Mouse (Mus musculus): ENCODE data around the gene Cntn4. TPM values are rescaled to one million over a fixed set of nuclear protein-coding genes. Genes with fewer than 3 reads are reported as not detected.

The Cntn4 gene
- polyA plus RNA-seq, 1 experiment from 2014 or later = 0.99 TPM

DNA sequence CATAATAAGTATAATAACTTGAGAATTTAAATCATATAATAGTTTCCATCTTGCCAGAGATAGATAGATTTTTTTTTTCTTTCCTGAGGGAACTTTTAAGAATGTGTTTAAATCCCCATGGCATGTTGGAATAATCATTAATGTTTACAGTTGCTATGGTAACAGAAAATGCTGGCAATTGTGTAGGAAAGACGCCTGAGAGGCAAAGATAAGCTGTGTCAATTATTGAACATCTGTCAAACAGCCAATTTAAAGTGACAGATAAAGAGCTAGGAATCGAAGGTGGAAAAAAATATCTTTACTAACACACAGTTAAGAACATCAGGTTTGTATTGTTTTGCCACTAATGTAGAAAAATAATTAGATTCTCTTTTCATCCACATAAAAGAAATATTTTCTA, 788.3 kb downstream of the Cntn4 start:
- H3K9ac ChIP-seq (ENCODE audit: low read depth, low read length) = no peak overlapping the region
- no peak overlapping the region for H3K4me2 ChIP-seq
- DNase-seq (ENCODE audit: low spot score) (no peak), ATAC-seq (replicated peaks; ENCODE audit: low FRiP score) (no peak)
- WGBS = 34% methylated on average over 2 of the region's 2 CpGs
- H3K9me3 ChIP-seq (ENCODE audit: control insufficient read depth, low read length) = no peaks in the 10 kb centered on the region
- no peaks in the 10 kb centered on the region for H3K27me3 ChIP-seq (replicated peaks; ENCODE audit: control insufficient read depth, insufficient read depth, low read length)
- H3K4me3 ChIP-seq (ENCODE audit: low read depth, low read length) = no peak overlapping the region
- H3K36me3 ChIP-seq (ENCODE audit: control insufficient read depth, insufficient read depth, low read length) = no peaks in the 10 kb centered on the region
- H3K4me1 ChIP-seq (replicated peaks; ENCODE audit: control insufficient read depth, insufficient read depth, low read length) = no peaks in the 10 kb centered on the region
- no peak overlapping the region for H3K27ac ChIP-seq (ENCODE audit: low read depth, low read length)

DNA sequence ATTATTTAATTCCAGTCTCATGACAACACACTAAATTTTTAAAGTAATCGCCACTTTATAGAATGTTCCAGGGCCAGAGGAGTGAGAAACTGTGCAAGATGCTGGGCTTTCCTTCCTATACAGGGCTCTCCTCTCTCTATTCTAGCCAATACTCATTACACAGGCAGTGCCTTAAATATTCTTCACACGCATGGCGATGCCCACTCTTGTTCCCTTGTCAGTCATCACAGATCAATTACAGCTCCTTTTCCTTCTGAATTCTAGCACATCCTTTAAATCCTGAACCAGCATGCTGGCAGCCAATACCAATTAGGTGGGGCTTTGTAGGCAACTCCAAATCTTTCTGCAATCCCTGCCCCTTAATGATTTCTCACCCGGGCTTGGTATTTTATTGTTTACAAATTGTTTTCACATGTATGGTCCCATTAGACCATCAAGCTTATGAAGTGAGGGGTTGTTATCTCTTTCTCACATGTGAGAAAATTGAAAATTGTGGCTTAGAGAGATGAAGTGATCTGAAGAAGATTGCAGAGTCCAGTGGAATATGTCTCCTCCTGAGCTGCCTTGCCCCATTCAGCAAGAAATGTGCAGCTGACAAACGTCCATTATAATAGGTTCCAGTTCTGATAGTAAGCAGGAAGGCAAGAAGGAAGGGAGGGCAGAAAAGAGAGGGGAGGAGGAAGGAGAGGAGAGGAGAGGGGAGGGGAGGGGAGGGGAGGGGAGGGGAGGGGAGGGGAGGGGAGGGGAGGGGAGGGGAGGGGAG, 789.0 kb downstream of the Cntn4 start:
- ATAC-seq (replicated peaks; ENCODE audit: low FRiP score) (no peak), DNase-seq (ENCODE audit: low spot score) (no peak)
- no peak overlapping the region for H3K4me3 ChIP-seq (ENCODE audit: low read depth, low read length)
- H3K9ac ChIP-seq (ENCODE audit: low read depth, low read length) = no peak overlapping the region
- no peaks in the 10 kb centered on the region for H3K36me3 ChIP-seq (ENCODE audit: control insufficient read depth, insufficient read depth, low read length)
- H3K9me3 ChIP-seq (ENCODE audit: control insufficient read depth, low read length) = no peaks in the 10 kb centered on the region
- H3K4me1 ChIP-seq (replicated peaks; ENCODE audit: control insufficient read depth, insufficient read depth, low read length) = no peaks in the 10 kb centered on the region
- H3K27ac ChIP-seq (ENCODE audit: low read depth, low read length) = no peak overlapping the region
- no peaks in the 10 kb centered on the region for H3K27me3 ChIP-seq (replicated peaks; ENCODE audit: control insufficient read depth, insufficient read depth, low read length)
- H3K4me2 ChIP-seq = no peak overlapping the region
- 69% methylated on average over 5 of the region's 5 CpGs for WGBS

DNA sequence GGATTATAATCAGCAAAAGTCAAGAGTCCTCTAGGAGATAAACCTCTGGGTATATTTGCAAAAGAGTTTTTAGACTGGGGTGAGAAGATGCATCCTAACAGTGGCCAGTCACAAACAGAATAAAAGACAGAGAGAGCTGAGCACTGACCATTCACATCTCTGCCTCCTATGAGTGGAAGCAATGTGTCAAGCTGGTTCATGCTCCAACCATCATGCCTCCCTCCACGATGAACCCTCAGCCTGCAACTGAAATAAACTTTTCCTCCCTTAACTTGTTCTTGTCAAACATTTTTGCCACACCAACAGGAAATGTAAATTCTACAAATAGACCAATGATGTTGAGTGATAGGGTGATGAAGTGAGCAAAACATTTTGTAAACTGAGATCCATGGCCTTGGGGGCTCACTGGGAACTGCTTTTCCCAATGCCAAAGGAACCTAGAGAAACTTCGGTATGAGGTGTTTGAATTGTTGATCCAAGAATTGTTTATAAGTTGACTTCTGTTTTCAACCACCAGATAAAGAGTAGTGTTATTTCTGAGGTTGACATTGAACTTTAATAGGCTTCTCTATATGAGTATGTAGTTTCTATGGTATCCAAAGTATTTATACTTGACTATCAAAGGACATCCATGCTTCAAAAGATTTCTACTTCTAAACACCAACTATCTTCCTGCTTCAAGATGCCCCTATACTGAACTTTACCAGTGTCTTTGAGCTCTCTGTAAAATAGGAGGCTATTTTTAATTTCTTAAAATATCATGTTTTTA, 794.6 kb downstream of the Cntn4 start:
- WGBS = 71% methylated on average over 2 of the region's 2 CpGs
- no peaks in the 10 kb centered on the region for H3K4me1 ChIP-seq (replicated peaks; ENCODE audit: control insufficient read depth, insufficient read depth, low read length)
- no peak for DNase-seq (ENCODE audit: low spot score)

DNA sequence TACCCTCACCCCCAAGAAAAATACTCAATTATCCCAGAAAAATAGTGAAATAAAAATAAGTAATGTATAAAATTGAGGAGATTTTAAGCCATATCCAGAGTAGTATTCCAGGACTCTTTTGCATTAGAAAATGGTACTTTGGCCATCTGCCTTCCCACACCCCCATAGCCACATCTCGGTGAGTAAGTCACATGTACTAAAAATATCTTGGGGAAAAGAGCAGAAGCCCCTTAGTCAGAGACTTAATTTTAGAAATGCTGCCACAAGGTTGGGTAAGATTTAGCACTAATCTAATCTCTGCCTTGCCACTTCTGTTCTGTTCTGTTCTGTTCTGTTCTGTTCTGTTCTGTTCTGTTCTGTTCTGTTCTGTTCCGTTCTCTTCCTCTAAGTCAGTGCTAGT, 796.4 kb downstream of the Cntn4 start:
- Histone ChIP-seq H3K4me3 (ENCODE audit: low read depth, low read length) (no peak overlapping the region), H3K9ac (ENCODE audit: low read depth, low read length) (no peak overlapping the region), H3K27ac (ENCODE audit: low read depth, low read length) (no peak overlapping the region), H3K9me3 (ENCODE audit: control insufficient read depth, low read length) (no peaks in the 10 kb centered on the region), H3K36me3 (ENCODE audit: control insufficient read depth, insufficient read depth, low read length) (no peaks in the 10 kb centered on the region), H3K4me1 (replicated peaks; ENCODE audit: control insufficient read depth, insufficient read depth, low read length) (no peaks in the 10 kb centered on the region), H3K4me2 (no peak overlapping the region), H3K27me3 (replicated peaks; ENCODE audit: control insufficient read depth, insufficient read depth, low read length) (no peaks in the 10 kb centered on the region)
- no peak for ATAC-seq (replicated peaks; ENCODE audit: low FRiP score)
- 84% methylated on average over 2 of the region's 2 CpGs for WGBS
- no peak for DNase-seq (ENCODE audit: low spot score)

More for the DNA sequence above, 794.6 kb downstream of the Cntn4 start:
- Histone ChIP-seq H3K9me3 (ENCODE audit: control insufficient read depth, low read length) (no peaks in the 10 kb centered on the region), H3K4me3 (ENCODE audit: low read depth, low read length) (no peak overlapping the region), H3K27me3 (replicated peaks; ENCODE audit: control insufficient read depth, insufficient read depth, low read length) (no peaks in the 10 kb centered on the region), H3K27ac (ENCODE audit: low read depth, low read length) (no peak overlapping the region), H3K36me3 (ENCODE audit: control insufficient read depth, insufficient read depth, low read length) (no peaks in the 10 kb centered on the region), H3K9ac (ENCODE audit: low read depth, low read length) (no peak overlapping the region), H3K4me2 (no peak overlapping the region)
- ATAC-seq (replicated peaks; ENCODE audit: low FRiP score) = no peak

DNA sequence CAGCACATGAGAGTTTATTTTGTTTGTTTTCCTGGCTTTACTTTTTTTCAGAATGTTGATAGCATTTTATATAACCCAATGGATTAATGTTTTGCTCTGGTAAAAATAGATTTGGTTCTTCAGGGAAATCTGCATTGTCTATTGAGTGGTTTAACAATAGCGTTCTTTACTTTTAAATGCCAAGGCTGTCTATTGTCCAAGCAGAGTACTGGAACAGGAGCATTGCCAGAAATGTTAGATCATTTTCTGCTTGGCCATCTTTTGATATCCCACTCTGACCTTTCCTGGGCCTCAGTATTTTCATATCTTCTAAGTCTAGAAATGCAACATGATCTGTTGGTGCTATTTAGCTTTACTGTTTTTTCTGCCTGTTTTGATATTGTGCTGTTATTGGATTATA, 804.1 kb downstream of the Cntn4 start:
- Histone ChIP-seq H3K4me3 (ENCODE audit: low read depth, low read length) (no peak overlapping the region), H3K9me3 (ENCODE audit: control insufficient read depth, low read length) (no peaks in the 10 kb centered on the region), H3K36me3 (ENCODE audit: control insufficient read depth, insufficient read depth, low read length) (no peaks in the 10 kb centered on the region), H3K4me2 (no peak overlapping the region), H3K27me3 (replicated peaks; ENCODE audit: control insufficient read depth, insufficient read depth, low read length) (no peaks in the 10 kb centered on the region), H3K4me1 (replicated peaks; ENCODE audit: control insufficient read depth, insufficient read depth, low read length) (no peaks in the 10 kb centered on the region), H3K27ac (ENCODE audit: low read depth, low read length) (no peak overlapping the region), H3K9ac (ENCODE audit: low read depth, low read length) (no peak overlapping the region)
- ATAC-seq (replicated peaks; ENCODE audit: low FRiP score) = no peak
- no peak for DNase-seq (ENCODE audit: low spot score)
- WGBS = 86% methylated on average over 1 of the region's 1 CpGs

DNA sequence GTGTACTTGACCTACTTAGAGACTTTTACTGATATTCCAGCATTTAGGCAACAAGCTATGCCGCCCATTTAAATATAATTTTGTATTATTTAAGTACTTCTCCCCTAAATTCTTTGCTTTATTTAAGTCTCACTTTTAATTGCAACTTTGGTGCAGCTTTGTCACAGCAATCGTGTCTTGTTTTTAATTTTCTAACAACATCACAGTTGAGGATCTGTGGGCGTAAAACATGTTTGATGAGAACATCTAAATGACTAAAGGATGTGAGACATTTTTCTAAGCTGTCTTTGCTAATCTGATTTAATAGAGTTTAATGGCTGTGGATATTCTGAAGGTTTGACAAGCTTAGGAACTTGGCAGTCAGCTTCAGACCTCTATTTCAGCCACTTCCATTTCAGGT, 818.8 kb downstream of the Cntn4 start:
- H3K4me3 ChIP-seq (ENCODE audit: low read depth, low read length) = no peak overlapping the region
- no peak overlapping the region for H3K27ac ChIP-seq (ENCODE audit: low read depth, low read length)
- DNase-seq (ENCODE audit: low spot score) (no peak), ATAC-seq (replicated peaks; ENCODE audit: low FRiP score) (no peak)
- no peaks in the 10 kb centered on the region for H3K9me3 ChIP-seq (ENCODE audit: control insufficient read depth, low read length)
- no peaks in the 10 kb centered on the region for H3K36me3 ChIP-seq (ENCODE audit: control insufficient read depth, insufficient read depth, low read length)
- H3K27me3 ChIP-seq (replicated peaks; ENCODE audit: control insufficient read depth, insufficient read depth, low read length) = no peaks in the 10 kb centered on the region
- H3K9ac ChIP-seq (ENCODE audit: low read depth, low read length) = no peak overlapping the region
- H3K4me2 ChIP-seq = no peak overlapping the region
- WGBS = 76% methylated on average over 3 of the region's 3 CpGs
- no peaks in the 10 kb centered on the region for H3K4me1 ChIP-seq (replicated peaks; ENCODE audit: control insufficient read depth, insufficient read depth, low read length)

GRCm38 (mm10) chr6:106499166-106499565, 821.7 kb downstream of the Cntn4 start:
- Histone ChIP-seq H3K27ac (ENCODE audit: low read depth, low read length) (no peak overlapping the region), H3K9ac (ENCODE audit: low read depth, low read length) (no peak overlapping the region), H3K4me3 (ENCODE audit: low read depth, low read length) (no peak overlapping the region), H3K4me2 (no peak overlapping the region), H3K27me3 (replicated peaks; ENCODE audit: control insufficient read depth, insufficient read depth, low read length) (no peaks in the 10 kb centered on the region), H3K4me1 (replicated peaks; ENCODE audit: control insufficient read depth, insufficient read depth, low read length) (no peaks in the 10 kb centered on the region), H3K36me3 (ENCODE audit: control insufficient read depth, insufficient read depth, low read length) (no peaks in the 10 kb centered on the region), H3K9me3 (ENCODE audit: control insufficient read depth, low read length) (no peaks in the 10 kb centered on the region)
- WGBS = 85% methylated on average over 3 of the region's 3 CpGs
- ATAC-seq (replicated peaks; ENCODE audit: low FRiP score) (no peak), DNase-seq (ENCODE audit: low spot score) (no peak)

DNA sequence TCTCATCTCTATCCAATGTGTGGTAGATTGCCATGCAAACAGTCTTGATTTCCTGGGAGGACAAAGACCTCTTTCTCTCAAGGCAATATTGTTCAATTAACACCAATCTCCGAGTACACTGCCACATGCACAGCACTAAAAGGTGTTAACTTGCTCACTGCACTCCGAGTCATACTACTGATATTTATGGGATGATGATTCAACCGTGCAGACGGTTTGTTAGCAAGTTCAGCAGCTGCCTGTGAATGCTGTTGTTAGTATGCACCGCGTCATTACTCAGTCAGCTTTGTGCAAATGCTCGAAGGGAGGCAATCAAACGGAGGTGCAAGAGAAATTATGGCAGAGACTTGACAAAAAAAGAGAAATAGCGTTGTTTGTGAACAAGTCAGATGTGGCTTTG, 826.5 kb downstream of the Cntn4 start:
- Histone ChIP-seq H3K9me3 (ENCODE audit: control insufficient read depth, low read length) (no peaks in the 10 kb centered on the region), H3K36me3 (ENCODE audit: control insufficient read depth, insufficient read depth, low read length) (no peaks in the 10 kb centered on the region), H3K4me3 (ENCODE audit: low read depth, low read length) (no peak overlapping the region), H3K27ac (ENCODE audit: low read depth, low read length) (no peak overlapping the region), H3K27me3 (replicated peaks; ENCODE audit: control insufficient read depth, insufficient read depth, low read length) (no peaks in the 10 kb centered on the region), H3K9ac (ENCODE audit: low read depth, low read length) (no peak overlapping the region), H3K4me2 (no peak overlapping the region), H3K4me1 (replicated peaks; ENCODE audit: control insufficient read depth, insufficient read depth, low read length) (no peaks in the 10 kb centered on the region)
- no peak for DNase-seq (ENCODE audit: low spot score)
- 75% methylated on average over 9 of the region's 9 CpGs for WGBS
- ATAC-seq (replicated peaks; ENCODE audit: low FRiP score) = no peak

- WGBS = 71% methylated on average over 1 of the region's 1 CpGs
- ATAC-seq (replicated peaks; ENCODE audit: low FRiP score) = no peak
These were observed 842.9 kb downstream of the Cntn4 start for GRCm38 (mm10) chr6:106520367-106520766.

More at GRCm38 (mm10) chr6:106520367-106520766, 842.9 kb downstream of the Cntn4 start:
- H3K4me3 ChIP-seq (ENCODE audit: low read depth, low read length) = no peak overlapping the region
- H3K36me3 ChIP-seq (ENCODE audit: control insufficient read depth, insufficient read depth, low read length) = no peaks in the 10 kb centered on the region
- H3K27me3 ChIP-seq (replicated peaks; ENCODE audit: control insufficient read depth, insufficient read depth, low read length) = no peaks in the 10 kb centered on the region
- DNase-seq (ENCODE audit: low spot score) = no peak
- no peak overlapping the region for H3K9ac ChIP-seq (ENCODE audit: low read depth, low read length)
- H3K4me2 ChIP-seq = no peak overlapping the region
- no peak overlapping the region for H3K27ac ChIP-seq (ENCODE audit: low read depth, low read length)
- no peaks in the 10 kb centered on the region for H3K9me3 ChIP-seq (ENCODE audit: control insufficient read depth, low read length)
- H3K4me1 ChIP-seq (replicated peaks; ENCODE audit: control insufficient read depth, insufficient read depth, low read length) = no peaks in the 10 kb centered on the region

Measured in liver, embryonic 11.5 days (tissue).